In genomic region chr15:102258581-102259253, GRCm38 (mm10) we compare ENCODE assay signal across 10 mouse cellular contexts. TPM values are rescaled to one million over a fixed set of nuclear protein-coding genes. Genes with fewer than 3 reads are reported as not detected.
A peak's percentile ranks its signal among the peaks of the same experiment; 100 is the strongest.
DNase-seq lines count a peak whose midpoint lies in the region; ATAC-seq and TF ChIP-seq lines count a peak whose summit lies in the region.
"Had no signal": no experiment of that assay in that cellular context is flagged by ENCODE, and none has a peak within 500 bp of the region (broad histone marks: within the 10 kb centered on the region; RNA-seq: fewer than 3 reads in every experiment).

No protein-coding gene starts in this region.

- H3K4me2 ChIP-seq in limb, embryonic 14.5 days (replicated peaks; ENCODE audit: low read depth, low read length, severe bottlenecking) = peak overlapping the region; percentile 75

- intact Hi-C loops in heart, postnatal 10 days (cut with DNase I) = no loop called here

- TF ChIP-seq POLR2A in limb, embryonic 14.5 days (IDR thresholded peaks at IDR 0.05; ENCODE audit: borderline replicate concordance, extremely low read depth, insufficient read depth, insufficient read length) = no peak

- no peaks in the 10 kb centered on the region for H3K9me3 ChIP-seq in limb, embryonic 14.5 days (ENCODE audit: control insufficient read depth, low read length)

- H3K4me1 ChIP-seq in limb, embryonic 14.5 days (ENCODE audit: control insufficient read depth, insufficient read depth, low read length) = peaks cover 51% of the 10 kb centered on the region

- peak overlapping the region; percentile 90; the same call in 1 of the 2 replicates for H3K27ac ChIP-seq in layer of hippocampus, adult 2 months
- H3K27ac ChIP-seq in limb, embryonic 14.5 days (replicated peaks; ENCODE audit: low read depth, low read length) = peak overlapping the region; percentile 97

- 0 out of 2 replicates have a peak, but pooled peaks cover 5% of the 10 kb centered on the region for H3K36me3 ChIP-seq in limb, embryonic 14.5 days (ENCODE audit: control insufficient read depth, insufficient read depth, low read length)

- WGBS in limb, embryonic 14.5 days = 0% methylated on average over 10 of the region's 11 CpGs

- DNase-seq in heart, adult 11 months = peak; percentile 96
- DNase-seq in heart, postnatal 10 days = no peak
- no peak for DNase-seq in layer of hippocampus, adult 2 months (ENCODE audit: low spot score in 2 of 2)
- DNase-seq in layer of hippocampus, postnatal 14 days (ENCODE audit: low spot score in 2 of 2) = no peak
- DNase-seq in NIH3T3 (ENCODE audit: low read depth) = peak; percentile 71
- peak; percentile 60 for DNase-seq in limb, embryonic 14.5 days (ENCODE audit: low spot score)
- no peak for DNase-seq in adrenal gland, postnatal 14 days
- DNase-seq: thymus, postnatal 14 days had no signal

- no peak for TF ChIP-seq CTCF in layer of hippocampus, adult 2 months (conservative IDR thresholded peaks at IDR 0.05)

- 0 out of 2 replicates have a peak overlapping the region, but pooled peaks have one; percentile 91 for H3K9ac ChIP-seq in limb, embryonic 14.5 days (ENCODE audit: low read depth, low read length, severe bottlenecking)

- no peak overlapping the region for H3K4me3 ChIP-seq in layer of hippocampus, adult 2 months
- H3K4me3 ChIP-seq in limb, embryonic 14.5 days (replicated peaks; ENCODE audit: low read length) = peak overlapping the region; percentile 80

- peak; percentile 10 for ATAC-seq in limb, embryonic 14.5 days (ENCODE audit: low FRiP score, low read depth)
- no peak for ATAC-seq in megakaryocyte-erythroid progenitor cell, adult 5-6 weeks (replicated peaks; ENCODE audit: low FRiP score, low TSS enrichment, poor library complexity, severe bottlenecking)

- H3K27me3 ChIP-seq in limb, embryonic 14.5 days (ENCODE audit: control insufficient read depth, insufficient read depth, low read length) = no peaks in the 10 kb centered on the region

RNA-seq across cellular contexts. Expression of gene Rarg, which starts 1.4 kb away (rescaled TPM):
- 10 to 100 TPM; 23.2 to 27.2 TPM for total RNA-seq in heart, postnatal 10 days (2021)
- total RNA-seq in layer of hippocampus, adult 2 months (2021) = 10 to 100 TPM; 12.2 to 14.1 TPM
- 10 to 100 TPM in 1 of 2 experiments, 1 to 10 TPM in 1; 8.8 to 11.2 TPM for total RNA-seq in layer of hippocampus, postnatal 14 days (2021)
- 135 and 175 TPM in 2 replicates for polyA plus RNA-seq in limb, embryonic 14.5 days (2012; rRNA removed)
- 115 and 140 TPM in 2 replicates for polyA plus RNA-seq in limb, embryonic 14.5 days (2014; fragmentation: Nextera tagmentation; extraction: Ambion mirVana)
- 0.61 and 1.8 TPM in 2 replicates for total RNA-seq in megakaryocyte-erythroid progenitor cell, adult 5-6 weeks (2014; fragmentation: Nextera tagmentation)
- total RNA-seq in megakaryocyte-erythroid progenitor cell, adult 5-6 weeks (2017) = 1.6 and 6.7 TPM in 2 replicates
- total RNA-seq in adrenal gland, postnatal 14 days (2021) = 25.5 and 27.8 TPM in 2 replicates

RNA-seq across cellular contexts. Expression of gene Gm9918, which starts 11.6 kb away (rescaled TPM):
- not detected for total RNA-seq in heart, postnatal 10 days (2021)
- total RNA-seq in layer of hippocampus, adult 2 months (2021) = not detected
- total RNA-seq in layer of hippocampus, postnatal 14 days (2021) = not detected
- 3.1 and 3.8 TPM in 2 replicates for polyA plus RNA-seq in limb, embryonic 14.5 days (2012; rRNA removed)
- 0.93 and 1.0 TPM in 2 replicates for polyA plus RNA-seq in limb, embryonic 14.5 days (2014; fragmentation: Nextera tagmentation; extraction: Ambion mirVana)
- not detected in 2 replicates for total RNA-seq in megakaryocyte-erythroid progenitor cell, adult 5-6 weeks (2014; fragmentation: Nextera tagmentation)
- not detected in 2 replicates for total RNA-seq in megakaryocyte-erythroid progenitor cell, adult 5-6 weeks (2017)
- total RNA-seq in adrenal gland, postnatal 14 days (2021) = not detected in 2 replicates
- total RNA-seq: adrenal gland, postnatal 36 days had no signal

RNA-seq across cellular contexts. Expression of gene Mfsd5, which starts 20.5 kb away (rescaled TPM):
- total RNA-seq in heart, postnatal 10 days (2021) = 10 to 100 TPM; 20.6 to 23.8 TPM
- total RNA-seq in layer of hippocampus, adult 2 months (2021) = 10 to 100 TPM; 34.2 to 40.9 TPM
- total RNA-seq in layer of hippocampus, postnatal 14 days (2021) = 10 to 100 TPM; 34.1 to 36.0 TPM
- polyA plus RNA-seq in limb, embryonic 14.5 days (2012; rRNA removed) = 55.6 and 76.8 TPM in 2 replicates
- 77.7 and 82.1 TPM in 2 replicates for polyA plus RNA-seq in limb, embryonic 14.5 days (2014; fragmentation: Nextera tagmentation; extraction: Ambion mirVana)
- 30.4 and 32.9 TPM in 2 replicates for total RNA-seq in megakaryocyte-erythroid progenitor cell, adult 5-6 weeks (2014; fragmentation: Nextera tagmentation)
- 14.2 and 19.5 TPM in 2 replicates for total RNA-seq in megakaryocyte-erythroid progenitor cell, adult 5-6 weeks (2017)
- 29.9 and 34.3 TPM in 2 replicates for total RNA-seq in adrenal gland, postnatal 14 days (2021)

RNA-seq across cellular contexts. Expression of gene Itgb7, which starts 27.0 kb away (rescaled TPM):
- 1 to 10 TPM; 1.9 to 2.0 TPM for total RNA-seq in heart, postnatal 10 days (2021)
- total RNA-seq in layer of hippocampus, adult 2 months (2021) = 1 to 10 TPM; 1.0 to 3.9 TPM
- total RNA-seq in layer of hippocampus, postnatal 14 days (2021) = 1 to 10 TPM; 2.1 to 4.2 TPM
- polyA plus RNA-seq in limb, embryonic 14.5 days (2012; rRNA removed) = 2.7 and 3.0 TPM in 2 replicates
- polyA plus RNA-seq in limb, embryonic 14.5 days (2014; fragmentation: Nextera tagmentation; extraction: Ambion mirVana) = 4.2 and 6.5 TPM in 2 replicates
- 13.1 and 17.0 TPM in 2 replicates for total RNA-seq in megakaryocyte-erythroid progenitor cell, adult 5-6 weeks (2014; fragmentation: Nextera tagmentation)
- 47.2 and 51.0 TPM in 2 replicates for total RNA-seq in megakaryocyte-erythroid progenitor cell, adult 5-6 weeks (2017)
- 3.0 and 18.4 TPM in 2 replicates for total RNA-seq in adrenal gland, postnatal 14 days (2021)

RNA-seq across cellular contexts. Expression of gene Espl1, which starts 37.3 kb away (rescaled TPM):
- total RNA-seq in heart, postnatal 10 days (2021) = 10 to 100 TPM in 1 of 2 experiments, 1 to 10 TPM in 1; 7.5 to 10.7 TPM
- total RNA-seq in layer of hippocampus, adult 2 months (2021) = 1 to 10 TPM; 1.7 to 2.1 TPM
- total RNA-seq in layer of hippocampus, postnatal 14 days (2021) = 1 to 10 TPM; 1.6 to 1.7 TPM
- polyA plus RNA-seq in limb, embryonic 14.5 days (2012; rRNA removed) = 37.2 and 40.0 TPM in 2 replicates
- polyA plus RNA-seq in limb, embryonic 14.5 days (2014; fragmentation: Nextera tagmentation; extraction: Ambion mirVana) = 27.2 and 27.3 TPM in 2 replicates
- total RNA-seq in megakaryocyte-erythroid progenitor cell, adult 5-6 weeks (2014; fragmentation: Nextera tagmentation) = 54.5 and 68.3 TPM in 2 replicates
- 16.6 and 40.6 TPM in 2 replicates for total RNA-seq in megakaryocyte-erythroid progenitor cell, adult 5-6 weeks (2017)
- total RNA-seq in adrenal gland, postnatal 14 days (2021) = 6.6 and 10.7 TPM in 2 replicates

Comparison
In these comparisons a context has a peak if more than half of its experiments do, and no peak if none do; other contexts are left out.
1. DNase-seq: peak in heart, adult 11 months (single experiment), NIH3T3 (single experiment) and limb, embryonic 14.5 days (single experiment); none in heart, postnatal 10 days (0 of 2), layer of hippocampus, adult 2 months (0 of 2), layer of hippocampus, postnatal 14 days (0 of 2) and adrenal gland, postnatal 14 days (single experiment).